Mouse (Mus musculus) brain, embryonic 14.5 days (tissue): ENCODE measurements at regions not wholly inside any gene's neighbourhood (a gene's known extent, or its start where the extent isn't known, plus 50 kb on each side); places are given as distances from the start of the nearest gene placed in this dataset.

Source experiments
- CTCF ChIP-seq: fragments of 200-500 bp; IDR thresholded peaks from 2 replicates; pipeline ENCODE4 v1.5.1; 2012; ENCODE audit warnings: inconsistent platforms, mild to moderate bottlenecking, moderate library complexity, borderline replicate concordance; ENCODE audit not compliant: insufficient read depth, insufficient read length; ENCODE audit errors: extremely low read depth
- POLR2A ChIP-seq: fragments of 200-500 bp; IDR thresholded peaks from 2 replicates; pipeline ENCODE4 v1.6.1; 2012; ENCODE audit warnings: mild to moderate bottlenecking, inconsistent platforms, borderline replicate concordance; ENCODE audit not compliant: poor library complexity, insufficient read depth, insufficient read length, severe bottlenecking; ENCODE audit errors: extremely low read depth

DNA sequence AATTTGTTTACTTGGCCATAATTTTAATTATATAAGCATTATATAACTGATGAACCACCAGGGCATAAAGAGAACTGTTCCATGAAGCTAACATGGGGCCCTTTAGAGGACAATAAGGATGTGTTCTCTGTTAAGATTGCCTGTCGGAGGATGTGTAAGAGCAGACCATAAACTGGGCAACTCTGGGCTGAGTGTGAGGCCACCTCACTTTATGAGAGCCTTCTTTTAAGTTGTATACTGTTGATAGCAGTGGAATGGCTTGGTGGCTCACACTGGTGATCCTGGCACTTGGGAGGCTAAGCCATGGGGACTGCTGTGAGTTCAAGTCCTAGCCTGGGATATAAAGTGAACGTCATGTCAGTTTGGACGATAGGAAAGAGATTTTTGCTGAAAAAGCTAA lies 227.3 kb upstream of the Krr1 start:
- no peak for TF ChIP-seq CTCF
- no peak for TF ChIP-seq POLR2A
